Mouse (Mus musculus) MEL (cell line): ENCODE measurements around the gene Ctnnbl1. TPM values are rescaled to one million over a fixed set of nuclear protein-coding genes. Genes with fewer than 3 reads are reported as not detected.

Experiments
- DNase-seq: peaks from one replicate; pipeline ENCODE4 v3.0.0; 2011; ENCODE audit warnings: low read depth, low spot score
- H3K27ac ChIP-seq: 2 replicates; pipeline ENCODE4 v1.5.1; 2012; ENCODE audit warnings: low read depth, mild to moderate bottlenecking, control low read depth, low read length, moderate library complexity; ENCODE audit not compliant: control insufficient read depth
- H3K27me3 ChIP-seq, 2 experiments: fragments of 150-350 bp in 1 of 2; sonication (generic) in 1 of 2; 2 replicates each; pipeline ENCODE4 v1.6.1; 2012; ENCODE audit warnings: low read length in 2 of 2, mild to moderate bottlenecking in 2 of 2, improper control_type of control experiment in 1 of 2, moderate library complexity in 1 of 2; ENCODE audit not compliant: insufficient read depth in 2 of 2, control insufficient read depth in 1 of 2
- H3K36me3 ChIP-seq, 2 experiments: 2 replicates each; pipeline ENCODE4 v1.6.1; 2012 to 2014; ENCODE audit warnings: low read length in 2 of 2, improper control_type of control experiment in 1 of 2, inconsistent platforms in 1 of 2, mild to moderate bottlenecking in 1 of 2; ENCODE audit not compliant: insufficient read depth in 2 of 2, control insufficient read depth in 1 of 2
- H3K4me1 ChIP-seq, 2 experiments: fragments of 150-350 bp in 1 of 2; sonication (generic) in 1 of 2; 2 replicates each; pipeline ENCODE4 v1.6.1; 2012; ENCODE audit warnings: low read length in 2 of 2, improper control_type of control experiment in 1 of 2, mild to moderate bottlenecking in 1 of 2; ENCODE audit not compliant: insufficient read depth in 2 of 2, control insufficient read depth in 1 of 2
- H3K4me3 ChIP-seq, 2 experiments: fragments of 150-350 bp in 1 of 2; sonication (generic) in 1 of 2; 2 replicates each; pipeline ENCODE4 v1.5.1; 2012; ENCODE audit warnings: low read depth in 2 of 2, low read length in 2 of 2, mild to moderate bottlenecking in 2 of 2, moderate library complexity in 2 of 2, control low read depth in 1 of 2, improper control_type of control experiment in 1 of 2; ENCODE audit not compliant: control insufficient read depth in 1 of 2, insufficient read depth in 1 of 2
- H3K79me2 ChIP-seq: 2 replicates; pipeline ENCODE4 v1.6.1; 2012; ENCODE audit warnings: mild to moderate bottlenecking, low read length, moderate library complexity; ENCODE audit not compliant: control insufficient read depth, poor library complexity, insufficient read depth
- H3K9ac ChIP-seq: 2 replicates; pipeline ENCODE4 v1.6.1; 2012; ENCODE audit warnings: low read depth, mild to moderate bottlenecking, control low read depth, low read length, moderate library complexity; ENCODE audit not compliant: control insufficient read depth, poor library complexity, severe bottlenecking
- H3K9me3 ChIP-seq: fragments of 150-350 bp; sonication (generic); replicated peaks from 2 replicates; pipeline ENCODE4 v1.6.1; 2012; ENCODE audit warnings: mild to moderate bottlenecking, low read length, improper control_type of control experiment, moderate library complexity; ENCODE audit not compliant: insufficient read depth
- CHD2 ChIP-seq: IDR thresholded peaks from 2 replicates; pipeline ENCODE4 v1.6.1; 2011; ENCODE audit warnings: low read length, improper control_type of control experiment
- EP300 ChIP-seq, 2 experiments: IDR thresholded peaks; 2 replicates each; pipeline ENCODE4 v1.6.1; 2011; ENCODE audit warnings: improper control_type of control experiment in 2 of 2, low read length in 2 of 2, low read depth in 1 of 2, mild to moderate bottlenecking in 1 of 2
- ETS1 ChIP-seq: IDR thresholded peaks from 2 replicates; pipeline ENCODE4 v1.6.1; 2012; ENCODE audit warnings: low read depth, mild to moderate bottlenecking, inconsistent platforms, low read length, improper control_type of control experiment, moderate library complexity
- HCFC1 ChIP-seq: IDR thresholded peaks from 2 replicates; pipeline ENCODE4 v1.6.1; 2012; ENCODE audit warnings: low read depth, mild to moderate bottlenecking, inconsistent platforms, low read length, improper control_type of control experiment, moderate library complexity
- JUND ChIP-seq: IDR thresholded peaks from 2 replicates; pipeline ENCODE4 v1.6.1; 2011; ENCODE audit warnings: low read depth, mild to moderate bottlenecking, improper control_type of control experiment, low read length
- KAT2A ChIP-seq: conservative IDR thresholded peaks from 2 replicates; pipeline ENCODE4 v1.6.1; 2012; ENCODE audit warnings: low read depth, low read length, improper control_type of control experiment, inconsistent platforms
- MAFK ChIP-seq: IDR thresholded peaks from 2 replicates; pipeline ENCODE4 v1.6.1; 2011; ENCODE audit warnings: low read depth, mild to moderate bottlenecking, low read length, improper control_type of control experiment, borderline replicate concordance
- MAZ ChIP-seq: IDR thresholded peaks from 2 replicates; pipeline ENCODE4 v1.6.1; 2012; ENCODE audit warnings: low read depth, mild to moderate bottlenecking, inconsistent platforms, low read length, improper control_type of control experiment
- MEF2A ChIP-seq: IDR thresholded peaks from 2 replicates; pipeline ENCODE4 v1.6.1; 2014; ENCODE audit warnings: low read depth, mild to moderate bottlenecking, inconsistent platforms, low read length, improper control_type of control experiment; ENCODE audit not compliant: poor library complexity, insufficient replicate concordance, severe bottlenecking; ENCODE audit errors: extremely low read depth
- POLR2A ChIP-seq, 2 experiments: IDR thresholded peaks; 2 replicates each; pipeline ENCODE4 v1.6.1; 2011 to 2012; ENCODE audit warnings: low read length in 2 of 2, mild to moderate bottlenecking in 2 of 2, control low read depth in 1 of 2, improper control_type of control experiment in 1 of 2, low read depth in 1 of 2, moderate library complexity in 1 of 2; ENCODE audit not compliant: control insufficient read depth in 1 of 2, insufficient read depth in 1 of 2, poor library complexity in 1 of 2
- RAD21 ChIP-seq: IDR thresholded peaks from 2 replicates; pipeline ENCODE4 v1.6.1; 2011; ENCODE audit warnings: mild to moderate bottlenecking, low read depth, low read length, improper control_type of control experiment
- SMC3 ChIP-seq: IDR thresholded peaks from 2 replicates; pipeline ENCODE4 v1.6.1; 2011; ENCODE audit warnings: low read depth, low read length, improper control_type of control experiment
- TBP ChIP-seq: IDR thresholded peaks from 2 replicates; pipeline ENCODE4 v1.8.0; 2011; ENCODE audit warnings: low read depth, low read length, improper control_type of control experiment
- TCF12 ChIP-seq: IDR thresholded peaks from 2 replicates; pipeline ENCODE4 v1.6.1; 2014; ENCODE audit warnings: low read depth, mild to moderate bottlenecking, inconsistent platforms, low read length, improper control_type of control experiment, moderate library complexity
- USF1 ChIP-seq: IDR thresholded peaks from 2 replicates; pipeline ENCODE4 v1.6.1; 2014; ENCODE audit warnings: low read depth, mild to moderate bottlenecking, inconsistent platforms, low read length, improper control_type of control experiment, moderate library complexity
- USF2 ChIP-seq, 2 experiments: IDR thresholded peaks; 2 replicates each; pipeline ENCODE4 v1.6.1; 2011 to 2012; ENCODE audit warnings: improper control_type of control experiment in 2 of 2, low read length in 2 of 2, borderline replicate concordance in 1 of 2, inconsistent platforms in 1 of 2, low read depth in 1 of 2, mild to moderate bottlenecking in 1 of 2; ENCODE audit not compliant: insufficient read depth in 1 of 2
- polyA plus RNA-seq, 2 experiments: library from polyadenylated mRNA; stranded (reverse) in 1 of 2; unstranded in 1 of 2; fragments of >175 nt in 1 of 2; fragments of >200 nt in 1 of 2; gene quantifications; 2 replicates each; pipeline versions ENCODE4 v1.2.1 to v1.2.4; 2012; ENCODE audit warnings: low replicate concordance in 2 of 2, low read depth in 1 of 2; ENCODE audit not compliant: insufficient read length in 2 of 2, insufficient read depth in 1 of 2, missing spikeins in 1 of 2
- total RNA-seq: library from RNA; depleted of rRNA; stranded (reverse); fragments of 300-350 nt; gene quantifications from 2 replicates; pipeline ENCODE4 v1.2.3, GENCODE M21; 2012

Gene Ctnnbl1
- total and polyA plus RNA-seq, 3 experiments = 60.7 to 61.7 TPM; not detected in 1

DNA sequence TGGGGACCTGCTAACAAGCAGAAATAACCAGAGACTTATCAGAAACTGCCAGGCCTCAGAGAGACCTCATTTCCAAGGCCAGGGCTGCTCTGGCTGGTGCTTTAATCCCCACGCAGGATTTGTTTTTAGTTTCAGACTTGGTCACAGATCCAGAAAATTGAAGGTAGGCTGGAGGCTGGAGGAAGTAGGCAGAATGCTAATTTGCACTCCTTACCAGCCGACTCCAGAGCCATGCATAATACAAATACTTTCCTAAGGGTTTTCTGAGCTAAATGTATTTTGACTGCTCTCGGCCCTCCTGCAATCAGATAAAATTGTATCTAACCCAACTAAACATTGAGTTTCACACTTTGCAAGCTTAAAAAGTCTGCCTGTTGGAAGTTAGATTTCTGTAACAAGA is 67.2 kb downstream of the Ctnnbl1 start:
- Histone ChIP-seq H3K9me3 (no peaks in the 10 kb centered on the region), H3K9ac (no peak overlapping the region), H3K27me3 (no peaks in the 10 kb centered on the region), H3K79me2 (no peaks in the 10 kb centered on the region), H3K4me3 (no peak overlapping the region), H3K27ac (no peak overlapping the region), H3K36me3 (peaks cover 0 to 25% of the 10 kb centered on the region in 2 experiments; a peak in 2 of 4 replicates), H3K4me1 (peaks cover 17 to 38% of the 10 kb centered on the region in 2 experiments)
- TF ChIP-seq TBP = no peak
- no peak for TF ChIP-seq ETS1
- no peak for TF ChIP-seq MAFK
- no peak for TF ChIP-seq JUND
- no peak for TF ChIP-seq HCFC1
- TF ChIP-seq EP300 (IDR thresholded peaks at IDR 0.05; ENCODE audit: low read depth in 1 of 2, low read length in 2 of 2) = no peak
- DNase-seq = peak; percentile 16

DNA sequence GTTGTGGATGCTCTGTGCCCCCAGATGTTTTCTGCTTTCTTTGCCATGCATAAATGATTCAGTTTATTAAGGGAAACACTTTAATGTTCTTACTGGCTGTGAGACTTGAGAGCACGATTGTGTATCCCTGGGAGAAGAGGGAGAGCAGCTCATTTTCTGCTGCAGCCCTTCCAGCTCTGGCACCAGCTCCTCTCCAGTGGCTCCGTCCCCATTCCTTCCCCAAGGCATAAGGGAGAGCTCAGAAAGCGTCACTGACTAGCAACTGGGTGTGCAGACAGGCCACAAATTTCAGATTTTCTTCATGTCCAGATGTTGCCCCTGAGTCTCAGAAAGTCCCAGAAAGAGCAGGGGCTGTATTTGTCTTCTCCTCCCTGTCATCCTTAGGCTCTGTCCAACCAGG is 67.9 kb downstream of the Ctnnbl1 start:
- peaks cover 2 to 25% of the 10 kb centered on the region in 2 experiments; a peak in 3 of 4 replicates for H3K36me3 ChIP-seq
- H3K27me3 ChIP-seq = no peaks in the 10 kb centered on the region
- H3K9me3 ChIP-seq = no peaks in the 10 kb centered on the region
- H3K4me1 ChIP-seq = peaks cover 17 to 37% of the 10 kb centered on the region in 2 experiments
- no peak overlapping the region for H3K4me3 ChIP-seq
- TF ChIP-seq MAFK = no peak
- TF ChIP-seq SMC3 = no peak
- no peak for TF ChIP-seq TCF12
- no peak for TF ChIP-seq MAZ
- no peak for TF ChIP-seq MEF2A
- TF ChIP-seq CHD2 = no peak
- TF ChIP-seq USF2 (IDR thresholded peaks at IDR 0.05; ENCODE audit: borderline replicate concordance in 1 of 2, insufficient read depth in 1 of 2, low read depth in 1 of 2, low read length in 2 of 2) = no peak
- no peak for TF ChIP-seq POLR2A (IDR thresholded peaks at IDR 0.05; ENCODE audit: control insufficient read depth in 1 of 2, insufficient read depth in 1 of 2, low read depth in 1 of 2, low read length in 2 of 2, poor library complexity in 1 of 2)
- no peak for TF ChIP-seq KAT2A
- no peak for TF ChIP-seq RAD21
- no peak for TF ChIP-seq USF1
- no peak for TF ChIP-seq JUND
- H3K27ac ChIP-seq = no peak overlapping the region
- no peak for DNase-seq
- H3K79me2 ChIP-seq = no peaks in the 10 kb centered on the region
- H3K9ac ChIP-seq = no peak overlapping the region
